Mouse (Mus musculus) right cerebral cortex, postnatal 36 days (tissue): Measurements from ENCODE around the gene Vmn1r160.
"Not testable (repeated sequence)": the region's sequence is repeated elsewhere in the genome, so short reads cannot be mapped to it uniquely, and the experiment has no call there.

ENCODE experiments used
- DNase-seq, 2 experiments: peaks; one replicate each; pipeline ENCODE4 v3.0.0; 2022; ENCODE audit warnings: low spot score in 2 of 2, mixed read lengths in 1 of 2

Vmn1r160 gene

DNA sequence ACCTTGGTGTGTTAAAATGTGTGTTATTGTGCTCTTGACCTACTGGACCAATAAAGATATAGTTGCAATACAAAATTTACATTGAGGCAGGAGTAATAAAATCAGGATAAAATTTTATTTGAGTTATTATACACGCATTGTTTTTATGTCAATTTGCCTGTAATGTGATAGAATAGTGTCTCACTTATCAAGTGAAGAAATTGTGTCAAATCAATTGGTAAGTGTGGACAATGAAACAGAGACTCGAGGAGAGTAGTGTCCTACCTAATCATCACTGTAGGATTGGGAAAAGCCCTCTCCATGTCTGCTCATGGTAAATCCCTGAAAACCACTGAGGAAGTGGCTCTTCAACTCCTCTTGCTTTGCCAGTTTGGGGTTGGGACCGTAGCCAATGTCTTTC, at the start of gene Vmn1r160:
Gene Vmn1r160, plus strand, starts transcription at position 301 of the 400 bp plus-strand sequence.
- DNase-seq, result not testable (repeated sequence)

DNA sequence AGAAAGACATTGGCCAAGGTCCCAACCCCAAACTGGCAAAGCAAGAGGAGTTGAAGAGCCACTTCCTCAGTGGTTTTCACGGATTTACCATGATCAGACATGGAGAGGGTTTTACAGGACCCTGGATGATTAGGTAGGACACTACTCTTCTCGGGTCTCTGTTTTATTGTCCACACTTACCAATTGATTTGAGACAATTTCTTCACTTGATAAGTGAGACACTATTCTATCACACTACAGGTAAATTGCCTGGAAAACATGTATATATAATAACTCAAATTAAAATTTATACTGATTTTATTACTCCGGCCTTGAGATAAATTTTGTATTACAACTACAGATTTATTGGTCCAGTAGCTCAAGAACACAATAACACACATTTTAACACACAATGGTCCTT, 27.5 kb upstream of the Vmn1r160 start, which contains the start of gene Vmn1r159:
Gene Vmn1r159, minus strand, starts transcription at position 101 of the 400 bp plus-strand sequence.
- not testable (repeated sequence) for DNase-seq
